Mouse (Mus musculus) stomach, postnatal 0 days (tissue): ENCODE measurements at regions not wholly inside any gene's neighbourhood (a gene's known extent, or its start where the extent isn't known, plus 50 kb on each side); places are given as distances from the start of the nearest gene placed in this dataset.

Experiments used
- ATAC-seq: fragments of 200-750 bp; cut with Nextera tagmentation; 2 replicates; pipeline ENCODE4 v1.8.0; 2017; ENCODE audit not compliant: low FRiP score, low TSS enrichment
- DNase-seq: peaks from one replicate; pipeline ENCODE4 v3.0.0-alpha.2; 2016; ENCODE audit warnings: low spot score
- H3K27ac ChIP-seq: fragments of 300-500 bp; sonication (generic); replicated peaks from 2 replicates; pipeline ENCODE4 v1.5.1; 2014; ENCODE audit warnings: mild to moderate bottlenecking, control low read depth
- H3K27me3 ChIP-seq: fragments of 300-500 bp; sonication (generic); 2 replicates; pipeline ENCODE4 v1.6.1; 2014; ENCODE audit warnings: low read length; ENCODE audit not compliant: control insufficient read depth, insufficient read depth
- H3K36me3 ChIP-seq: fragments of 300-500 bp; sonication (generic); 2 replicates; pipeline ENCODE4 v1.6.1; 2014; ENCODE audit warnings: low read length, mixed read lengths; ENCODE audit not compliant: control insufficient read depth, insufficient read depth
- H3K4me1 ChIP-seq: fragments of 300-500 bp; sonication (generic); replicated peaks from 2 replicates; pipeline ENCODE4 v1.6.1; 2014; ENCODE audit warnings: antibody characterized with exemption; ENCODE audit not compliant: control insufficient read depth, insufficient read depth
- H3K4me2 ChIP-seq: fragments of 300-500 bp; sonication (generic); replicated peaks from 2 replicates; pipeline ENCODE4 v1.6.1; 2014; ENCODE audit warnings: low read depth, mild to moderate bottlenecking, control low read depth, moderate library complexity
- H3K4me3 ChIP-seq: fragments of 300-500 bp; sonication (generic); 2 replicates; pipeline ENCODE4 v1.5.1; 2014; ENCODE audit warnings: low read depth, low read length, control low read depth
- H3K9ac ChIP-seq: fragments of 300-500 bp; sonication (generic); 2 replicates; pipeline ENCODE4 v1.6.1; 2014; ENCODE audit warnings: mild to moderate bottlenecking, low read length, control low read depth, mixed read lengths
- H3K9me3 ChIP-seq: fragments of 300-500 bp; sonication (generic); 2 replicates; pipeline ENCODE4 v1.6.1; 2016; ENCODE audit warnings: low read length; ENCODE audit not compliant: control insufficient read depth
- CTCF ChIP-seq: IDR thresholded peaks from 2 replicates; pipeline ENCODE4 v1.5.1; 2016; ENCODE audit warnings: antibody characterized with exemption, low read depth, mild to moderate bottlenecking, moderate library complexity
- EP300 ChIP-seq: optimal IDR thresholded peaks from 2 replicates; pipeline ENCODE3; 2016; ENCODE audit warnings: antibody characterized with exemption
- WGBS: fragments of 180-500 bp; shearing (Covaris S2); extraction: QIAGEN DNeasy Blood & Tissue Kit; methylation state at CpG from one replicate; pipeline ENCODE4 v1.1.7; 2014; 5-methylcytosine and 5-hydroxymethylcytosine counted together

DNA sequence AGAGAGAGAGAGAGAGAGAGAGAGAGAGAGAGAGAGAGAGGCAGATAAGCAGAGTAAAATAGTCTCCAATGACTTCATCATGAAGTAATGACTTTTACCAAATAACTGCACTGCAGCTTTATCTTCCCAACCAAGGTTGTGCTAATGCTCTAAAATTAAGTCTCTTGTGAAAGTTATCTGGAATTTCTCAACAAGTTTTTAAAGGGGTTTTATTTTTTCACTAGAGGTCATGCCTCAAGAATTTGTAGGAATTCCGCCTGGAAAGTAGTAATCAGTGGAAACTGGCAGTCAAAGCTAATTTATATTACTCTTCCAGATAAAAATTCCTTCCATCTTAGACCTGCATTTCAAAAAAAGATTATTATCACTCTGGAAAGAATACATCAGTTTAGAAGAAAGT lies 102.9 kb downstream of the Lyplal1 start:
- no peak for ATAC-seq
- Histone ChIP-seq H3K27me3 (no peaks in the 10 kb centered on the region), H3K4me2 (no peak overlapping the region), H3K4me3 (no peak overlapping the region), H3K4me1 (no peaks in the 10 kb centered on the region), H3K9ac (no peak overlapping the region), H3K36me3 (no peaks in the 10 kb centered on the region), H3K27ac (no peak overlapping the region), H3K9me3 (no peaks in the 10 kb centered on the region)
- 51% methylated on average over 1 of the region's 1 CpGs for WGBS
- DNase-seq: no peak
- TF ChIP-seq EP300 (no peak), CTCF (no peak)

GRCm38 (mm10) chr1:186015831-186016561 lies 101.1 kb downstream of the Lyplal1 start:
- Histone ChIP-seq H3K4me1 (no peaks in the 10 kb centered on the region), H3K4me3 (no peak overlapping the region), H3K27me3 (no peaks in the 10 kb centered on the region), H3K9ac (no peak overlapping the region), H3K4me2 (no peak overlapping the region), H3K36me3 (no peaks in the 10 kb centered on the region), H3K9me3 (no peaks in the 10 kb centered on the region), H3K27ac (no peak overlapping the region)
- ATAC-seq: no peak
- no peak for DNase-seq
- no peak for TF ChIP-seq EP300
- WGBS: 33% methylated on average over 8 of the region's 8 CpGs

GRCm38 (mm10) chr1:186017547-186017946 lies 99.6 kb downstream of the Lyplal1 start:
- Histone ChIP-seq H3K4me3 (no peak overlapping the region), H3K4me1 (no peaks in the 10 kb centered on the region), H3K27me3 (no peaks in the 10 kb centered on the region), H3K36me3 (no peaks in the 10 kb centered on the region), H3K27ac (no peak overlapping the region), H3K9me3 (no peaks in the 10 kb centered on the region), H3K9ac (no peak overlapping the region), H3K4me2 (no peak overlapping the region)
- WGBS: 78% methylated on average over 1 of the region's 1 CpGs
- ATAC-seq: no peak
- no peak for DNase-seq
- TF ChIP-seq CTCF: no peak
- TF ChIP-seq EP300: no peak

DNA sequence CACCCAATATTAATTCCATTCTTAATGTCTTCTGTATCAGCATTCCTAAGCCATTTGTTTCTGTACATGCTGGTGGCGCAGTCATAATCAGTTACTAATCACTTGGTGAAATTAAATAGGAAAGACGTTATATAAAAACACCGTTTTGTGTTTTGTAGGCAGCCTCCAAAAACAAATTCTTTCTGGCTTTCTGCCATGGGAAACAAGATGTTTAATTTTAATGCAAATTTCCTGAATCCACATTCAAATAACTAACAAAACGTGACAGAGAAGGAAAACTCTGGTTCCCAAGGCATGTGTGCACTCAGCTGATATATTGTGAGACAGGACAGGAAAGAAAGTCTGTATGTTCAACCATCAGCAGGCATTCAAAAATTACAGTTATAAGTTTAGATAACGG lies 97.6 kb downstream of the Lyplal1 start:
- Histone ChIP-seq H3K27ac (no peak overlapping the region), H3K27me3 (no peaks in the 10 kb centered on the region), H3K36me3 (no peaks in the 10 kb centered on the region), H3K4me3 (no peak overlapping the region), H3K4me2 (no peak overlapping the region), H3K4me1 (no peaks in the 10 kb centered on the region), H3K9me3 (no peaks in the 10 kb centered on the region), H3K9ac (no peak overlapping the region)
- DNase-seq: no peak
- WGBS: 78% methylated on average over 5 of the region's 5 CpGs
- no peak for ATAC-seq
- no peak for TF ChIP-seq CTCF
- TF ChIP-seq EP300: no peak

DNA sequence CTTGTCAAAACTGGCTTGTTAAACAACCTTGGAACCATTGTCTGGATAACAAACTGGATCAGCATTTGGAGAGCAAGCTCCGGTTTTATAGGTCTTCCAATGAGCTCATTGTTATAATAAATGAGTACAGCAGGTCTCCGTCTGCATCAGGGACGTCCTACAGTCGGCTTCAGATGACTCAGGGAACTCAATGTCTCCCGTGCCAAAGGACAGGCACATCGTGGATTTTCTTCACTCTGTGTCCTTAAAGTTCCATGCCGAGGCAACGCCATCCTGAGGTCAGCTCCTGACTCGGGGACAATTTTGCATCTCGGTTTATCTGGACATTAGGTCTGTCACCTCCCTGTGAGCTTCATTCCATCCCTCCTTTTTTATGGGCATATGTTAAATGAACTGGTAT lies 85.2 kb downstream of the Lyplal1 start:
- ATAC-seq: no peak
- 52% methylated on average over 10 of the region's 10 CpGs for WGBS

DNA sequence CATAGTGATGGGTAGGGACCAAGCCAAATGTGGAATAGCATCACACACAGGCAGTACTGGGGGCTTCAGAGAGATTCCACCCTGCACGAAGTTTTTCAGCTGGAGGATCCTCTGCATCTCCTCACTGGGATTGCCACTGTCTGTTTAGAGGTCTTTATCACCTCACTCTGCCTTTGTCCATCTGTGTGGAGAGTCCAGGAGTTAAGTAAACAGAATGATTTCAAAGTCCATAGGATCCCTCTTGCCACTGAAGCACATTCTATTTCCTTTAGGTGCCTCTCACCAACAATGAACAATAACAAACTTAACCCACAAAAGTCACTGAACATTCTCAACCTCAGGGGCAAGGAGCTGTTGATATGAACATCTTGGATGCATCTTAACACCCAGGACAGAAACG lies 82.7 kb downstream of the Lyplal1 start:
- H3K27me3 ChIP-seq: no peaks in the 10 kb centered on the region
- H3K4me1 ChIP-seq: no peaks in the 10 kb centered on the region
- H3K27ac ChIP-seq: no peak overlapping the region
- no peak overlapping the region for H3K9ac ChIP-seq
- DNase-seq (no peak), ATAC-seq (no peak)
- H3K4me3 ChIP-seq: no peak overlapping the region
- TF ChIP-seq CTCF (no peak), EP300 (no peak)
- no peaks in the 10 kb centered on the region for H3K9me3 ChIP-seq
- 54% methylated on average over 2 of the region's 2 CpGs for WGBS
- no peak overlapping the region for H3K4me2 ChIP-seq
- H3K36me3 ChIP-seq: no peaks in the 10 kb centered on the region

More for the DNA sequence above, 85.2 kb downstream of the Lyplal1 start:
- Histone ChIP-seq H3K4me1 (no peaks in the 10 kb centered on the region), H3K4me3 (no peak overlapping the region), H3K9me3 (no peaks in the 10 kb centered on the region), H3K9ac (no peak overlapping the region), H3K4me2 (no peak overlapping the region), H3K27me3 (no peaks in the 10 kb centered on the region), H3K27ac (no peak overlapping the region), H3K36me3 (no peaks in the 10 kb centered on the region)
- TF ChIP-seq EP300 (no peak), CTCF (no peak)
- DNase-seq: no peak
